Mouse (Mus musculus): Measurements from ENCODE around the gene Ankrd34b.

Gene Ankrd34b

GRCm38 (mm10) chr13:92425758-92426264 is at the start of gene Ankrd34b:
Gene Ankrd34b (plus strand): TSS chr13:92425896.
- DNase-seq (ENCODE audit: low read depth, low spot score): peak; percentile 89

- DNase-seq (ENCODE audit: low read depth, low spot score): no peak
These were observed 38.3 kb upstream of the Ankrd34b start for GRCm38 (mm10) chr13:92387367-92387766.

GRCm38 (mm10) chr13:92393047-92393661 is 32.5 kb upstream of the Ankrd34b start:
- DNase-seq (ENCODE audit: low read depth, low spot score): no peak

GRCm38 (mm10) chr13:92398491-92399384 is 27.0 kb upstream of the Ankrd34b start:
- peak; percentile 75 for DNase-seq (ENCODE audit: low read depth, low spot score)

GRCm38 (mm10) chr13:92402063-92402462 is 23.6 kb upstream of the Ankrd34b start:
- DNase-seq (ENCODE audit: low read depth, low spot score): no peak

- no peak for DNase-seq (ENCODE audit: low read depth, low spot score)
These were observed 22.2 kb upstream of the Ankrd34b start for GRCm38 (mm10) chr13:92403496-92403895.

- DNase-seq (ENCODE audit: low read depth, low spot score): no peak
These were observed 15.2 kb upstream of the Ankrd34b start for GRCm38 (mm10) chr13:92410486-92410885.

- no peak for DNase-seq (ENCODE audit: low read depth, low spot score)
These were observed 6.1 kb upstream of the Ankrd34b start for GRCm38 (mm10) chr13:92419630-92420029.

GRCm38 (mm10) chr13:92423711-92424110 is 2.0 kb upstream of the Ankrd34b start:
- peak; percentile 62 for DNase-seq (ENCODE audit: low read depth, low spot score)

- DNase-seq (ENCODE audit: low read depth, low spot score): peak; percentile 17
These were observed 777 bp downstream of the Ankrd34b start for GRCm38 (mm10) chr13:92426294-92427051.

GRCm38 (mm10) chr13:92427351-92427855 is 1.7 kb downstream of the Ankrd34b start:
- peak; percentile 25 for DNase-seq (ENCODE audit: low read depth, low spot score)

GRCm38 (mm10) chr13:92438656-92439055 is 13.0 kb downstream of the Ankrd34b start:
- no peak for DNase-seq (ENCODE audit: low read depth, low spot score)

- DNase-seq (ENCODE audit: low read depth, low spot score): no peak
These were observed 14.6 kb downstream of the Ankrd34b start for GRCm38 (mm10) chr13:92440286-92440685.

- no peak for DNase-seq (ENCODE audit: low read depth, low spot score)
These were observed 21.2 kb downstream of the Ankrd34b start for GRCm38 (mm10) chr13:92446872-92447271.

GRCm38 (mm10) chr13:92464698-92465097 is 39.0 kb downstream of the Ankrd34b start:
- DNase-seq (ENCODE audit: low read depth, low spot score): no peak

- no peak for DNase-seq (ENCODE audit: low read depth, low spot score)
These were observed 42.2 kb downstream of the Ankrd34b start for GRCm38 (mm10) chr13:92467891-92468290.

- DNase-seq (ENCODE audit: low read depth, low spot score): no peak
These were observed 43.7 kb downstream of the Ankrd34b start for GRCm38 (mm10) chr13:92469381-92469780.

- no peak for DNase-seq (ENCODE audit: low read depth, low spot score)
These were observed 44.5 kb downstream of the Ankrd34b start for GRCm38 (mm10) chr13:92470151-92470550.

- DNase-seq (ENCODE audit: low read depth, low spot score): peak; percentile 72
These were observed 57.7 kb downstream of the Ankrd34b start for GRCm38 (mm10) chr13:92483348-92483747.

- peak; percentile 98 for DNase-seq (ENCODE audit: low read depth, low spot score)
These were observed 58.3 kb downstream of the Ankrd34b start, which contains the start of gene Fam151b for GRCm38 (mm10) chr13:92483852-92484463. Gene Fam151b (minus strand): TSS chr13:92484015.

GRCm38 (mm10) chr13:92490817-92491216 is 65.1 kb downstream of the Ankrd34b start:
- DNase-seq (ENCODE audit: low read depth, low spot score): peak; percentile 12

All from brain, adult 2 months (tissue).